Mouse (Mus musculus): Measurements from ENCODE around the gene Nrk.

DNA sequence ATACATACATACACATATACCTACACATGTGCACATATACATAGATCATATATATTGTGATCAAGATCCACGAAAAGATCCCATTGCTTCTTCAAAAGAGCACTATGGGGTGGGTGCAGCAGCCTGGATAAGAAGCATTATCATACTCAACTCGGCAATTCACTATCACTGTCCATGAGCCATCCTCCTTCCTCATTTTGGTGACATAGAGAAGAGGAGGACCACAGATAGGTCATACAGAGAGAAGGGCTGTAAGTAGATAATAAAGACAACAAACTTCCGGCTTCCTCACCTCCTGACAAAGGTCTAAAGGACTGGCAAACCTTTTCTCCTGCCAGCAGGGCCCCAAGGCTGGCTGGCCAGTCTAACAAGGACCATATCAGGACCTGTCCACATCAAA is 100.3 kb downstream of the Nrk start:
- no peak for TF ChIP-seq CTCF (IDR thresholded peaks at IDR 0.05; ENCODE audit: borderline replicate concordance, control insufficient read depth, extremely low read depth, insufficient read depth, low read length, poor library complexity)
- TF ChIP-seq POLR2A (IDR thresholded peaks at IDR 0.05; ENCODE audit: control insufficient read depth, extremely low read depth, insufficient read depth, low read length, poor library complexity): no peak

Measured in thymus, adult 2 months (tissue).